Mouse (Mus musculus) gastrocnemius, postnatal 4 days (tissue): ENCODE results near the gene Rln1. TPM values are rescaled to one million over a fixed set of nuclear protein-coding genes. Genes with fewer than 3 reads are reported as not detected.

ENCODE experiments used
- DNase-seq, 2 experiments: peaks; one replicate each; pipeline ENCODE4 v3.0.0; 2021 to 2022; ENCODE audit warnings: low spot score in 2 of 2, mixed read lengths in 2 of 2
- total RNA-seq, 2 experiments: library from RNA; stranded (reverse); gene quantifications; 2 replicates each; pipeline ENCODE4 v1.2.3; 2021

The Rln1 gene
- total RNA-seq, 2 experiments from 2014 or later = 0.78 to 1.1 TPM

GRCm38 (mm10) chr19:29300919-29301318 is 33.6 kb downstream of the Rln1 start:
- DNase-seq = no peak

- DNase-seq = no peak
Observed at GRCm38 (mm10) chr19:29297366-29297765, 37.1 kb downstream of the Rln1 start.

GRCm38 (mm10) chr19:29296166-29296565 is 38.3 kb downstream of the Rln1 start:
- DNase-seq = no peak

GRCm38 (mm10) chr19:29294756-29295155 is 39.7 kb downstream of the Rln1 start:
- DNase-seq = no peak

- no peak for DNase-seq
Observed at GRCm38 (mm10) chr19:29292546-29292945, 41.9 kb downstream of the Rln1 start.

GRCm38 (mm10) chr19:29291532-29291931 is 42.9 kb downstream of the Rln1 start:
- DNase-seq = no peak

- no peak for DNase-seq
Observed at GRCm38 (mm10) chr19:29287863-29288262, 46.6 kb downstream of the Rln1 start.

- DNase-seq = no peak
Observed at GRCm38 (mm10) chr19:29285451-29285869, 49.0 kb downstream of the Rln1 start.

Other genes starting within 250 kb of the Rln1 start
- 10 to 100 TPM; 11.6 to 12.6 TPM for gene Rcl1, start 233.3 kb downstream of the Rln1 start, total RNA-seq
- gene Jak2, start 82.8 kb downstream of the Rln1 start, total RNA-seq = 10 to 100 TPM; 16.2 to 18.4 TPM
- gene Insl6, start 9.3 kb downstream of the Rln1 start, total RNA-seq = under 1 TPM; 0.80 to 0.83 TPM
- 10 to 100 TPM; 35.6 to 41.7 TPM for gene Plgrkt, start 32.7 kb upstream of the Rln1 start, total RNA-seq
- gene Cd274, start 32.8 kb upstream of the Rln1 start, total RNA-seq = 1 to 10 TPM in 1 of 2 experiments, under 1 TPM in 1; 0.76 to 1.1 TPM
- not detected for gene Pdcd1lg2, start 76.2 kb upstream of the Rln1 start, total RNA-seq
- 10 to 100 TPM; 34.2 to 40.2 TPM for gene Ric1, start 187.6 kb upstream of the Rln1 start, total RNA-seq